Mouse (Mus musculus): ENCODE measurements around the gene Efcab11. TPM values are rescaled to one million over a fixed set of nuclear protein-coding genes. Genes with fewer than 3 reads are reported as not detected.
"Not testable (repeated sequence)": the region's sequence is repeated elsewhere in the genome, so short reads cannot be mapped to it uniquely, and the experiment has no call there.

Gene Efcab11
- total RNA-seq, 2 experiments from 2014 or later: 3.5 to 3.9 TPM

- no peak for ATAC-seq (replicated peaks; ENCODE audit: low FRiP score, low TSS enrichment, poor library complexity, severe bottlenecking)
Observed at GRCm38 (mm10) chr12:99819186-99819974, 64.9 kb downstream of the Efcab11 start.

- not testable (repeated sequence) for ATAC-seq (replicated peaks; ENCODE audit: low FRiP score, low TSS enrichment, poor library complexity, severe bottlenecking)
Observed at GRCm38 (mm10) chr12:99818006-99818405, 66.2 kb downstream of the Efcab11 start.

- no peak for ATAC-seq (replicated peaks; ENCODE audit: low FRiP score, low TSS enrichment, poor library complexity, severe bottlenecking)
Observed at GRCm38 (mm10) chr12:99815244-99815643, 69.0 kb downstream of the Efcab11 start.

- no peak for ATAC-seq (replicated peaks; ENCODE audit: low FRiP score, low TSS enrichment, poor library complexity, severe bottlenecking)
Observed at GRCm38 (mm10) chr12:99807891-99808290, 76.3 kb downstream of the Efcab11 start.

- ATAC-seq (replicated peaks; ENCODE audit: low FRiP score, low TSS enrichment, poor library complexity, severe bottlenecking): not testable (repeated sequence)
Observed at GRCm38 (mm10) chr12:99806741-99807140, 77.5 kb downstream of the Efcab11 start.

GRCm38 (mm10) chr12:99795921-99796320 is 88.3 kb downstream of the Efcab11 start:
- ATAC-seq (replicated peaks; ENCODE audit: low FRiP score, low TSS enrichment, poor library complexity, severe bottlenecking): no peak

- no peak for ATAC-seq (replicated peaks; ENCODE audit: low FRiP score, low TSS enrichment, poor library complexity, severe bottlenecking)
Observed at GRCm38 (mm10) chr12:99794792-99795620, 89.2 kb downstream of the Efcab11 start.

GRCm38 (mm10) chr12:99794158-99794515 is 90.1 kb downstream of the Efcab11 start:
- ATAC-seq (replicated peaks; ENCODE audit: low FRiP score, low TSS enrichment, poor library complexity, severe bottlenecking): no peak

- ATAC-seq (replicated peaks; ENCODE audit: low FRiP score, low TSS enrichment, poor library complexity, severe bottlenecking): no peak
Observed at GRCm38 (mm10) chr12:99793465-99794157, 90.6 kb downstream of the Efcab11 start.

- no peak for ATAC-seq (replicated peaks; ENCODE audit: low FRiP score, low TSS enrichment, poor library complexity, severe bottlenecking)
Observed at GRCm38 (mm10) chr12:99789283-99789960, 94.8 kb downstream of the Efcab11 start.

- no peak for ATAC-seq (replicated peaks; ENCODE audit: low FRiP score, low TSS enrichment, poor library complexity, severe bottlenecking)
Observed at GRCm38 (mm10) chr12:99781774-99782173, 102.5 kb downstream of the Efcab11 start.

- ATAC-seq (replicated peaks; ENCODE audit: low FRiP score, low TSS enrichment, poor library complexity, severe bottlenecking): no peak
Observed at GRCm38 (mm10) chr12:99780396-99780795, 103.8 kb downstream of the Efcab11 start.

- no peak for ATAC-seq (replicated peaks; ENCODE audit: low FRiP score, low TSS enrichment, poor library complexity, severe bottlenecking)
Observed at GRCm38 (mm10) chr12:99779908-99780307, 104.3 kb downstream of the Efcab11 start.

- no peak for ATAC-seq (replicated peaks; ENCODE audit: low FRiP score, low TSS enrichment, poor library complexity, severe bottlenecking)
Observed at GRCm38 (mm10) chr12:99776497-99777139, 107.6 kb downstream of the Efcab11 start.

- no peak for ATAC-seq (replicated peaks; ENCODE audit: low FRiP score, low TSS enrichment, poor library complexity, severe bottlenecking)
Observed at GRCm38 (mm10) chr12:99774864-99775263, 109.4 kb downstream of the Efcab11 start.

- no peak for ATAC-seq (replicated peaks; ENCODE audit: low FRiP score, low TSS enrichment, poor library complexity, severe bottlenecking)
Observed at GRCm38 (mm10) chr12:99773636-99774193, 110.5 kb downstream of the Efcab11 start.

GRCm38 (mm10) chr12:99771018-99771417 is 113.2 kb downstream of the Efcab11 start:
- no peak for ATAC-seq (replicated peaks; ENCODE audit: low FRiP score, low TSS enrichment, poor library complexity, severe bottlenecking)

- no peak for ATAC-seq (replicated peaks; ENCODE audit: low FRiP score, low TSS enrichment, poor library complexity, severe bottlenecking)
Observed at GRCm38 (mm10) chr12:99769626-99770025, 114.6 kb downstream of the Efcab11 start.

GRCm38 (mm10) chr12:99767691-99768090 is 116.5 kb downstream of the Efcab11 start:
- no peak for ATAC-seq (replicated peaks; ENCODE audit: low FRiP score, low TSS enrichment, poor library complexity, severe bottlenecking)

All from megakaryocyte-erythroid progenitor cell, adult 5-6 weeks (primary cell).